Mouse (Mus musculus) cerebellum, adult 2 months (tissue): Measurements from ENCODE around the gene Bcan.

ENCODE experiments used
- CTCF ChIP-seq: fragments of 200-500 bp; IDR thresholded peaks from 2 replicates; pipeline ENCODE4 v1.5.1; 2011; ENCODE audit warnings: low read depth, mild to moderate bottlenecking, control low read depth, low read length, moderate library complexity, borderline replicate concordance; ENCODE audit not compliant: insufficient read depth
- POLR2A ChIP-seq: fragments of 200-500 bp; IDR thresholded peaks from 2 replicates; pipeline ENCODE4 v1.6.1; 2011; ENCODE audit warnings: low read length, control low read depth, borderline replicate concordance; ENCODE audit not compliant: insufficient read depth

DNA sequence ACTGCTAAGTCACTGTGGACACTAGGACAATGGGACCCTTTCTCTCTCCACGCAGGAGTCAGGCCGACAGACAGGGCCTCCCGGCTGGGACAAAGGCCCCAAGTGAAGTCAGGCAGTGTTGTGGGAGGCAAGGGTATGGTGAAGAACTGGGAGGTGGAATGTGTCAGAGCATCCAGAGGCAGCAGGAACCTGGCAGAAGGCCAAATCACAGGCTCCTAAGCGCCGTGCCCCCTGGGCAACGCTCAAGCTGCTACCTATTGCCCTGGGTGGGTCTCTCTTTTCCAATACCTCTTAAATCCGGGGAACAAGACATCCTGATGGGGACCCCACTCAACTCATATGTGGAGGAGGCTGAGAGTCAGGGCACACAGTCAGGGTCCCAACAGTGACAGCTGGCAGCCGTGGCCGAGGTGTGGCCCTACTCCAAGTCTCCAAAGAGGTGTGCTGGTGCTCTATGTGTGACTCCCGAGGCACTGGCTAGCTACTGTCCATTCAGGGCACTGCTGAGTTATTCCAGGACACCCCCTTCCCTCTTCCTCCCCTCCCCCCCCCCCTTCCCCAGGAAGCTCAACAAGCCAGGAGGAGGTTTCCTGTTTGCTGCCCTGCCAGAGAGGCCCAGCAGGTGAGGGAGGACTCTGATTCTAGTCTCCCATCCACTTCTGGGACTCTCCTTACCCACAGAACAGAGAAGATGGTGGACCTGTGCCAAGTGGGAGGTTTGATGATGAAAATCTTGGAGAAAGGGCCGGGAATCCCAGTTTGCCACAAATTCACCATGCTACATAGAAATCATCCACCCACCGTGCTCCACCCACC is 14.3 kb downstream of the Bcan start:
- TF ChIP-seq POLR2A = no peak
- no peak for TF ChIP-seq CTCF
